Mouse (Mus musculus): Measurements from ENCODE around the gene Ankrd60.

The Ankrd60 gene

GRCm38 (mm10) chr2:173585387-173586117 lies 7.4 kb upstream of the Ankrd60 start:
- in situ Hi-C loops (cut with MboI, MseI): no loop called here

GRCm38 (mm10) chr2:173584361-173584760 lies 6.2 kb upstream of the Ankrd60 start:
- in situ Hi-C loops (cut with MboI, MseI): loop anchor here (5.0 kb wide), 2 partner anchors 73 to 1023 kb away; partner anchors contain the start of gene Rab22a

DNA sequence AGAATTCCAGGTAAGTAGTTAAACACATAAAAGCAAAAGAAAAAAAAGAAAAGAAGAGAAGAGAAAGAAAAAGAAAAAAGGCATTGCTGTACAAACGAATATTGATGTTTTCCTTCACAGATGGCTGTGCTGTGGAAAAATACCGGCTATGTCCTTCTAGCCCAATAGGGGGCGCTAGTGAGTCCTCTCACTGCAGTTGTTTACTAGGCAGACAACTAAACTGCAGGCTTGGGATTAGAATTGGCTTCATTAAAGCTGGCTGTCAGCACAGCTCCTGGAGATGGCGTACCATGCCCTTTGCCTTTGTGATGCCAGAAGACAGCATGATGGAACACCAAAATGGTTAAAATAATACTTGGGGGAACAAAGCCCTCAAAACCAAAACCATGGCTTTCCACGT lies 5.3 kb upstream of the Ankrd60 start:
- in situ Hi-C loops (cut with MboI, MseI): loop anchor here (5.0 kb wide), 2 partner anchors 74 to 1024 kb away; partner anchors contain the start of gene Rab22a

GRCm38 (mm10) chr2:173582903-173583302 lies 4.7 kb upstream of the Ankrd60 start:
- in situ Hi-C loops (cut with MboI, MseI): loop anchor here (5.0 kb wide), 2 partner anchors 74 to 1024 kb away; partner anchors contain the start of gene Rab22a

DNA sequence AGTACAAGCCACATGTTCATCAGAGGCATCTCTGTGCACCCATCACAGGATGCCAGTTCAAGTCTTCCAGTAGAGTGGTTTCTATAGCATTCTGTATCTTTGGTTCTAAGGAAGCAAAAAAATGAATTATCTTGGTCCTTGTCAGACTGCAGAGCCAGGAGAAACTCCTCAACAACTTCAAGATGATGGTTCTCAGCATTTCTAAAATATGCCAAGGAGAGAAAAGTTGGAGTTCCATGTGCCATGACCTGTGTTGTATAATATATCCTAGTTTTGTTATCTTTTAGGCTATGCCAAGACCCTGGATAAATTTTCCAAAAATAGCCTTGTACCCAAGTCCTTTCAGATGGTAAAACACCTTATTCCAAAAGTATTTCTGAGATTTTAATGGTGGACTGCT lies 2.9 kb upstream of the Ankrd60 start:
- in situ Hi-C loops (cut with MboI, MseI): loop anchor here (5.0 kb wide), 2 partner anchors 76 to 1026 kb away; partner anchors contain the start of gene Rab22a

DNA sequence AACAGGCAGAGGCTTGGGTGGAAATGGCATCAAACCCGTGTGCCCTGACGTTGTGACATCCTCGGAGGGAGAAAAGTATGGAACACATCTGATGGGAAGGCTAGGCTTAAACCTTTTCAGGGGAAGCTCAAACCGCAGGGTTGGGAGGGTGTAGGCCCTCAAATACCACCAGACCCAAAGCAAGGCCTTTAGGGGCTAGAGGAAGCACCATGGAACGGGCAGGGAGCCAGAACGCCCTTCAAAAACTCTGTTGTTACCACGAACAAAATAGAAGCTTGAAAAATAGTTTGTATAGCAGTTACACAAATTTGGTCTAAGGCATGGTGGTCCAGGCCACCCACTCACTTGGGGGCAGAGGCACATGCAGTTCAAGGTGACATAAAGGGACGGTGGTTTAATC lies 430 bp upstream of the Ankrd60 start:
- in situ Hi-C loops (cut with MboI, MseI): no loop called here

- in situ Hi-C loops (cut with MboI, MseI): no loop called here
These were observed 14.0 kb downstream of the Ankrd60 start for GRCm38 (mm10) chr2:173564179-173564578.

DNA sequence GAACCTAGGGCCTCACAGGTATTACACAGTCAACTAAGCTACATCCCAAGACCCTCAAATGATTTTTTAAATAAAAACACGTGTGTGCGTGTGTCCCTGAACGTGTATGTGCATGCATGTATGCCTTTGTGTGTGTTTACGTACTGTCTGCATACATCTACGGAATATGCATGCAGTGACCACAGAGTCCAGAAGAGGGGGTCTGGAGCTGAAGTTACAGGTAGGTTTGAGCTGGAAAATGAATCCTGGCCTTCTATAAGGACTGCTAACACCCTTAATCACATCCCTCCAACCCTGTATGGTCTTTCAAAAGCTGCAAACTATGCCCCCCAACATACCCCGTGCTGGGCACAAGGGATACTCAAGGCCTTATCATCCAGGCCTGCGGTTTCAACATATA lies 14.8 kb downstream of the Ankrd60 start:
- in situ Hi-C loops (cut with MboI, MseI): no loop called here

GRCm38 (mm10) chr2:173561851-173562442 lies 16.2 kb downstream of the Ankrd60 start:
- in situ Hi-C loops (cut with MboI, MseI): no loop called here

DNA sequence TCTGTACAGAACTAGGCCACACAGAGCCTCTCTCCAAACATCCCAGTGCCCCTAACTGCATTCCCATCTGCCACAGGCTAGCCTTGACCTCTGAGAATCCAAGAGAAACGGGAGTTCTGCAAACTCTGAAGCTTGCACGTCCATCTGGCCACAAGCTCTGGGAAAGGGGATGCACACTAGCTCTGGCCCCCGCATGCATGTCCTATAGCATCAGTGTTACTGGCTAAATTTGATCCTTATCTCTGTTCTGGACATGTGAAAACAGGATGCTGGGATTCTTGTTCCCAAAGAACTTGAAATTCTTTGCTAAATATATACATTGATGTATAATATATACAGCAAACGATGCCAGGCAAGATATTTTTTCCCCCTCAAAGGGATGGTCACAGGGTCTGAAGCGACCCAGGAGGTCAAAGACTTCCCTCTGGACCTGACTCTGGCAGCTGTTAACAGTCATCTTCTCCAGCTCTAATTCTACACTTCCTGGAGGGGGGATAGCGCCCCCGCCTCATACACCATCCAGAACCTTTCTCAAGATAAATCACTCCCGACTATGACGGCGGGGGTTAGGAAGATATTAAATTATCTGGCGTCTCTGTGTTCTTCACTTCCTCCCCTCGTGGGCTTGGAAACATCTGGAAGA lies 19.3 kb downstream of the Ankrd60 start:
- in situ Hi-C loops (cut with MboI, MseI): no loop called here

- in situ Hi-C loops (cut with MboI, MseI): loop anchor here (5.0 kb wide), 1 partner anchor 447 kb away; no protein-coding TSS in a partner anchor
These were observed 24.3 kb downstream of the Ankrd60 start for GRCm38 (mm10) chr2:173553863-173554262.

- in situ Hi-C loops (cut with MboI, MseI): loop anchor here (5.0 kb wide), 1 partner anchor 443 kb away; no protein-coding TSS in a partner anchor
These were observed 27.5 kb downstream of the Ankrd60 start for GRCm38 (mm10) chr2:173550681-173551080.

- in situ Hi-C loops (cut with MboI, MseI): loop anchor here (5.0 kb wide), 1 partner anchor 367 kb away; no protein-coding TSS in a partner anchor
These were observed 28.9 kb downstream of the Ankrd60 start for GRCm38 (mm10) chr2:173549236-173549635.

- in situ Hi-C loops (cut with MboI, MseI): loop anchor here (5.0 kb wide), 1 partner anchor 364 kb away; no protein-coding TSS in a partner anchor
These were observed 32.0 kb downstream of the Ankrd60 start for GRCm38 (mm10) chr2:173545992-173546703.

DNA sequence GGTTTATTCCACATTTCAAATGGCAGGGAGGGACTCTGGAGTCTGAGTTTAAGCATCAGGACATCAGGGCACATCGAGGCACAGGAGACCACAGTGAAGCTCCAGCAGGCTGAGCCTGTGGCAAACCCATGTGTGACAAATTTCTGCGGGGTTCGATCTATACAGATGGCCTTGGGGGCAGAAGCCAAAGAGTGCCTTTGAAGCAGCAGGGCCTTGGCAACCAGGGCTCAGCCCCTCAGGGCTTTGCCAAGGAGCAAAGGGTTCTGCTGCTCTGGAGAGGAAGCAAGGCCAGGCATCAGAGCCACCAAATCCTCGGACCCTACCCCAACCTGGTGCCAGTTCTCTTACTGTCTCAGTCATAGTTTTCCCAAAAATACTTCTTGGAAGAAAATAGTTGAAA lies 35.4 kb downstream of the Ankrd60 start:
- in situ Hi-C loops (cut with MboI, MseI): no loop called here

- in situ Hi-C loops (cut with MboI, MseI): no loop called here
These were observed 36.4 kb downstream of the Ankrd60 start for GRCm38 (mm10) chr2:173541748-173542147.

DNA sequence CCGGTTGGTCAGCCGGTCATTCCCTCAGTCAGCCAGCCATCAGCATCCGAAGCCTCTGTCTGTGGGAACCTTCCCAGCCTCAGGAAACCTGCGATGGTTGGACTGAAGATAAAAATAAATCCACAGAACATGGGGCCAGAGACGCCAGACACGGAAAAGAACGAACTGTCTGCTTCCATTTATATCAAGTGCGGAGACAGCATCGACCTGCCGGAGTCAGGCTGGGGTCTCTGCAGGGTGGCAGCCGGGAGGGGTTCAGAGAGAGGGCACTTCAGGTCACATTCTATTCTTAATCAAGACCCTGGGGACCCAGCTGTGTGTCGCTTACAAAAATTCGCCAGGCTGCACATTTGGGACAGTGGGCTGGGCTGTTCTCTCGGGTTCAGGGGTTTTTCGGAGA lies 38.4 kb downstream of the Ankrd60 start:
- in situ Hi-C loops (cut with MboI, MseI): no loop called here

- in situ Hi-C loops (cut with MboI, MseI): no loop called here
These were observed 42.3 kb downstream of the Ankrd60 start for GRCm38 (mm10) chr2:173535886-173536285.

DNA sequence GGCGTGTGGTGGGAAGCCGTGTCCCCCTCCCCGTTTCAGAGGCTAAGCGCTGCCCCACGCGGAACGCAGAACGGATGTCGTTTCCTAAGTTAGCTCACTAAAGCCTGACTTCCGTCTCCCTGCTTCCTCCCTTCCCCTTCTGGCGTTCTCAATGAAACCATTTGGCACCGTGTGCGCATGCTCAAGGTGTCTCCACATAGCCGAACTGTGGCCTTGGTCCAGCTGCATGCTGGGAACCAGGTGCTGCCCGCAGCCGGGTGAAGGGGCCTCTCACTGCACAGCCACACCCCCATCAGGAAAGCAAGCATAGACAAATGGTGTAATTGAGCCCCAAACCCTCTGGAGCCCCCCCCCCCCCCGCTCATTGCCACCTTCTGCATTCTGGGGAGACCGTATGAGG lies 42.8 kb downstream of the Ankrd60 start:
- in situ Hi-C loops (cut with MboI, MseI): no loop called here

DNA sequence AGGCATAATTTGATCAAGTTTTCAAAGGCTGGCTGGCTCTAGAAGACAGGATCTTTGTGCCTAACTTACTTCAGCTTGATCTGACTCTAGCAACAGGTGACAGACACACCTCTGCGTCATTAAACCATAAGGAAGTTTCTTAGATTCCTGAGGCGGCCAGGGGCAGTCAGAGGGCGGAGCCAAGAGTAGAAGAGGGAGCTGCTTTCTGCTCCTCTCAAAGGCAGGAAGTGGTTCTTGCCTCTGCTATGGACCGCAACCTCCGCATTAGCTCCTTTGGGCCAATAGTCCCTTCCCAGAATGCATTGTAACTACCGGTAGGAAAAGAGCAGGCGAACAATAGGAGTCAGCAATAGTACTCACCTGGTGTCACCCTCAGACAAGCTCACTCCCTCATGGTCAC lies 43.6 kb downstream of the Ankrd60 start:
- in situ Hi-C loops (cut with MboI, MseI): loop anchor here (5.0 kb wide), 1 partner anchor 57 kb away; no protein-coding TSS in a partner anchor

- in situ Hi-C loops (cut with MboI, MseI): loop anchor here (5.0 kb wide), 1 partner anchor 56 kb away; no protein-coding TSS in a partner anchor
These were observed 45.3 kb downstream of the Ankrd60 start for GRCm38 (mm10) chr2:173532711-173533462.
